In genomic region chr8:126903927-126904326, GRCm38 (mm10) we compare ENCODE assay signal across 18 mouse cellular contexts. TPM values are rescaled to one million over a fixed set of nuclear protein-coding genes. Genes with fewer than 3 reads are reported as not detected.
A peak's percentile ranks its signal among the peaks of the same experiment; 100 is the strongest.
DNase-seq lines count a peak whose midpoint lies in the region; ATAC-seq and TF ChIP-seq lines count a peak whose summit lies in the region.
"Had no signal": no experiment of that assay in that cellular context is flagged by ENCODE, and none has a peak within 500 bp of the region (broad histone marks: within the 10 kb centered on the region; RNA-seq: fewer than 3 reads in every experiment).

No protein-coding gene starts in this region.

- peaks cover 28% of the 10 kb centered on the region for H3K4me1 ChIP-seq in kidney, adult 2 months (ENCODE audit: control insufficient read depth, insufficient read depth, low read length)
- H3K4me1 ChIP-seq in kidney, embryonic 15.5 days, result peaks cover 15% of the 10 kb centered on the region
- peaks cover 13% of the 10 kb centered on the region; the same call in 1 of the 2 replicates for H3K4me1 ChIP-seq in liver, embryonic 16.5 days (ENCODE audit: control insufficient read depth, low read depth, low read length)
- H3K4me1 ChIP-seq in liver, embryonic 11.5 days (replicated peaks; ENCODE audit: control insufficient read depth, insufficient read depth, low read length), result peaks cover 4% of the 10 kb centered on the region
- H3K4me1 ChIP-seq in stomach, embryonic 14.5 days (ENCODE audit: control insufficient read depth, insufficient read depth, low read length), result no peaks in the 10 kb centered on the region
- H3K4me1 ChIP-seq: embryonic facial prominence, embryonic 12.5 days; forebrain, embryonic 15.5 days had no signal

- 70% methylated on average over 9 of the region's 9 CpGs for WGBS in kidney, adult 2 months
- 82% methylated on average over 9 of the region's 9 CpGs for WGBS in kidney, embryonic 15.5 days
- WGBS in liver, embryonic 16.5 days (ENCODE audit: insufficient replicate concordance), result 63% methylated on average over 9 of the region's 9 CpGs
- 80% methylated on average over 9 of the region's 9 CpGs for WGBS in liver, embryonic 11.5 days
- WGBS in stomach, embryonic 14.5 days, result 63% methylated on average over 9 of the region's 9 CpGs

- H3K9ac ChIP-seq in kidney, embryonic 15.5 days, result no peak overlapping the region
- H3K9ac ChIP-seq in liver, embryonic 16.5 days (ENCODE audit: low read depth, low read length), result no peak overlapping the region
- H3K9ac ChIP-seq in liver, embryonic 11.5 days (ENCODE audit: low read depth, low read length), result no peak overlapping the region
- no peak overlapping the region for H3K9ac ChIP-seq in stomach, embryonic 14.5 days (replicated peaks; ENCODE audit: low read depth, low read length)
- H3K9ac ChIP-seq: embryonic facial prominence, embryonic 12.5 days; forebrain, embryonic 15.5 days had no signal

- ATAC-seq in kidney, embryonic 15.5 days (replicated peaks; ENCODE audit: low FRiP score), result no peak
- peak; percentile 53 for ATAC-seq in liver, embryonic 16.5 days (ENCODE audit: low read depth)
- no peak for ATAC-seq in liver, embryonic 11.5 days (replicated peaks; ENCODE audit: low FRiP score)
- ATAC-seq in stomach, embryonic 14.5 days (ENCODE audit: insufficient number of reproducible peaks, insufficient read depth, low FRiP score, low read depth), result 0 out of 2 replicates have a peak, but pooled peaks have one; percentile 38
- ATAC-seq: forebrain, embryonic 15.5 days had no signal

- no peaks in the 10 kb centered on the region for H3K9me3 ChIP-seq in kidney, embryonic 15.5 days (replicated peaks)
- H3K9me3 ChIP-seq in liver, embryonic 16.5 days (replicated peaks; ENCODE audit: control insufficient read depth, low read length), result no peaks in the 10 kb centered on the region
- H3K9me3 ChIP-seq in liver, embryonic 11.5 days (ENCODE audit: control insufficient read depth, low read length), result no peaks in the 10 kb centered on the region
- no peaks in the 10 kb centered on the region for H3K9me3 ChIP-seq in stomach, embryonic 14.5 days (ENCODE audit: control insufficient read depth, low read depth, low read length)
- H3K9me3 ChIP-seq: embryonic facial prominence, embryonic 12.5 days; forebrain, embryonic 15.5 days had no signal

- H3K27ac ChIP-seq in kidney, adult 2 months (ENCODE audit: insufficient read depth, low read depth, low read length), result peak overlapping the region; percentile 89
- H3K27ac ChIP-seq in kidney, embryonic 15.5 days, result no peak overlapping the region
- H3K27ac ChIP-seq in liver, embryonic 16.5 days (ENCODE audit: low read length), result no peak overlapping the region
- no peak overlapping the region for H3K27ac ChIP-seq in liver, embryonic 11.5 days (ENCODE audit: low read depth, low read length)
- no peak overlapping the region for H3K27ac ChIP-seq in stomach, embryonic 14.5 days (ENCODE audit: low read length)
- H3K27ac ChIP-seq: embryonic facial prominence, embryonic 12.5 days; forebrain, embryonic 15.5 days; heart, adult 2 months had no signal

- H3K36me3 ChIP-seq in kidney, adult 2 months (ENCODE audit: control insufficient read depth, insufficient read depth, low read length), result no peaks in the 10 kb centered on the region
- no peaks in the 10 kb centered on the region for H3K36me3 ChIP-seq in kidney, embryonic 15.5 days
- no peaks in the 10 kb centered on the region for H3K36me3 ChIP-seq in liver, embryonic 16.5 days (ENCODE audit: control insufficient read depth, insufficient read depth)
- H3K36me3 ChIP-seq in liver, embryonic 11.5 days (ENCODE audit: control insufficient read depth, insufficient read depth, low read length), result no peaks in the 10 kb centered on the region
- no peaks in the 10 kb centered on the region for H3K36me3 ChIP-seq in stomach, embryonic 14.5 days (ENCODE audit: control insufficient read depth, insufficient read depth, low read length)
- H3K36me3 ChIP-seq: embryonic facial prominence, embryonic 12.5 days; forebrain, embryonic 15.5 days had no signal

- no peaks in the 10 kb centered on the region for H3K27me3 ChIP-seq in kidney, adult 2 months (replicated peaks; ENCODE audit: control insufficient read depth, insufficient read depth, low read length)
- no peaks in the 10 kb centered on the region for H3K27me3 ChIP-seq in kidney, embryonic 15.5 days
- no peaks in the 10 kb centered on the region for H3K27me3 ChIP-seq in liver, embryonic 16.5 days (ENCODE audit: control insufficient read depth, insufficient read depth, low read depth, low read length)
- H3K27me3 ChIP-seq in liver, embryonic 11.5 days (replicated peaks; ENCODE audit: control insufficient read depth, insufficient read depth, low read length), result no peaks in the 10 kb centered on the region
- no peaks in the 10 kb centered on the region for H3K27me3 ChIP-seq in stomach, embryonic 14.5 days (ENCODE audit: control insufficient read depth, insufficient read depth, low read length)
- H3K27me3 ChIP-seq: embryonic facial prominence, embryonic 12.5 days; forebrain, embryonic 15.5 days had no signal

- H3K4me2 ChIP-seq in kidney, embryonic 15.5 days, result no peak overlapping the region
- no peak overlapping the region for H3K4me2 ChIP-seq in liver, embryonic 16.5 days (ENCODE audit: low read depth, low read length)
- no peak overlapping the region for H3K4me2 ChIP-seq in liver, embryonic 11.5 days
- H3K4me2 ChIP-seq in stomach, embryonic 14.5 days (replicated peaks; ENCODE audit: low read depth, low read length), result no peak overlapping the region
- H3K4me2 ChIP-seq: embryonic facial prominence, embryonic 12.5 days; forebrain, embryonic 15.5 days; heart, embryonic 11.5 days had no signal

- H3K4me3 ChIP-seq in kidney, adult 2 months (ENCODE audit: insufficient read depth, low read depth, low read length), result no peak overlapping the region
- H3K4me3 ChIP-seq in kidney, embryonic 15.5 days (replicated peaks), result no peak overlapping the region
- H3K4me3 ChIP-seq in liver, embryonic 16.5 days (ENCODE audit: low read depth, low read length), result no peak overlapping the region
- no peak overlapping the region for H3K4me3 ChIP-seq in liver, embryonic 11.5 days (ENCODE audit: low read depth, low read length)
- no peak overlapping the region for H3K4me3 ChIP-seq in stomach, embryonic 14.5 days (ENCODE audit: low read depth, low read length)
- H3K4me3 ChIP-seq: embryonic facial prominence, embryonic 12.5 days; forebrain, embryonic 15.5 days; heart, adult 2 months had no signal

- no peak for TF ChIP-seq CTCF in kidney, adult 2 months (conservative IDR thresholded peaks at IDR 0.05; ENCODE audit: insufficient read depth, insufficient read length, low read depth, low read length)

- TF ChIP-seq POLR2A in kidney, adult 2 months (IDR thresholded peaks at IDR 0.05; ENCODE audit: low read depth, low read length), result no peak

- DNase-seq in kidney, adult 2 months, result no peak
- DNase-seq in liver, embryonic 11.5 days (ENCODE audit: low spot score), result no peak
- no peak for DNase-seq in lung, postnatal 14 days
- DNase-seq in frontal cortex, adult 2 months (ENCODE audit: extremely low spot score in 1 of 2, low spot score in 1 of 2), result no peak
- DNase-seq in frontal cortex, postnatal 14 days (ENCODE audit: low spot score in 2 of 2), result no peak
- DNase-seq: adrenal gland, postnatal 10 days; cerebellum, adult 11-12 months; cerebellum, adult 9-10 months; cerebellum, postnatal 25 days; gastrocnemius, postnatal 14 days; heart, adult 2 months; heart, postnatal 36 days had no signal

RNA-seq across cellular contexts. Expression of gene Tomm20, which starts 41.7 kb away (rescaled TPM):
- 541 and 684 TPM in 2 replicates for polyA plus RNA-seq in kidney, adult 2 months (2012; rRNA removed)
- 244 and 246 TPM in 2 replicates for polyA plus RNA-seq in kidney, embryonic 15.5 days (2015; fragmentation: Nextera tagmentation; extraction: Ambion mirVana)
- polyA plus RNA-seq in liver, embryonic 16.5 days (2015; fragmentation: Nextera tagmentation; extraction: Ambion mirVana), result 85.0 and 96.8 TPM in 2 replicates
- polyA plus RNA-seq in liver, embryonic 11.5 days (2014; fragmentation: Nextera tagmentation; extraction: Ambion mirVana), result 359 and 372 TPM in 2 replicates
- 200 and 202 TPM in 2 replicates for polyA plus RNA-seq in stomach, embryonic 14.5 days (2014; fragmentation: Nextera tagmentation; extraction: Ambion mirVana)
- 104 and 115 TPM in 2 replicates for polyA plus RNA-seq in frontal cortex, adult 2 months (2012; rRNA removed)

Comparison
In these comparisons a context has a peak if more than half of its experiments do, and no peak if none do; other contexts are left out.
1. ATAC-seq: peak in liver, embryonic 16.5 days (single experiment) and stomach, embryonic 14.5 days (single experiment); none in kidney, embryonic 15.5 days (single experiment) and liver, embryonic 11.5 days (single experiment).